Comparison of ENCODE assay signal across 18 mouse cellular contexts in genomic region chr11:18942990-18943389, GRCm38 (mm10).
"Had no signal": no experiment of that assay in that cellular context is flagged by ENCODE, and none has a peak within 500 bp of the region (broad histone marks: within the 10 kb centered on the region; RNA-seq: fewer than 3 reads in every experiment).

No protein-coding gene starts in this region.

- H3K9me3 ChIP-seq: kidney, embryonic 15.5 days; liver, embryonic 13.5 days; midbrain, embryonic 13.5 days had no signal

- H3K27me3 ChIP-seq: kidney, embryonic 15.5 days; liver, embryonic 13.5 days; midbrain, embryonic 13.5 days had no signal

- DNase-seq: kidney, adult 11 months; kidney, adult 8-10 months; kidney, postnatal 10 days; kidney, postnatal 36 days; layer of hippocampus, postnatal 36 days; liver, embryonic 13.5 days; lung, postnatal 36 days; right cerebral cortex, adult 18-20 months; right cerebral cortex, postnatal 14 days; right cerebral cortex, postnatal 4 days; thymus, adult 18-20 months; thymus, postnatal 36 days had no signal

- ATAC-seq: inflammation-experienced regulatory T-cells, adult 6 months; midbrain, embryonic 13.5 days; midbrain, embryonic 16.5 days had no signal

- H3K36me3 ChIP-seq: liver, embryonic 13.5 days; midbrain, embryonic 13.5 days had no signal

- H3K4me3 ChIP-seq: kidney, embryonic 15.5 days; left cerebral cortex, adult 2 months; liver, embryonic 13.5 days; midbrain, embryonic 13.5 days; myocyte had no signal

- H3K27ac ChIP-seq: kidney, embryonic 15.5 days; left cerebral cortex, adult 2 months; liver, embryonic 13.5 days; midbrain, embryonic 13.5 days had no signal

- H3K9ac ChIP-seq: kidney, embryonic 15.5 days; liver, embryonic 13.5 days; midbrain, embryonic 13.5 days had no signal

- H3K4me2 ChIP-seq: kidney, embryonic 15.5 days; liver, embryonic 13.5 days; midbrain, embryonic 13.5 days had no signal
